Mouse (Mus musculus): ENCODE data around the gene Cdh13. TPM values are rescaled to one million over a fixed set of nuclear protein-coding genes. Genes with fewer than 3 reads are reported as not detected.

The Cdh13 gene
- 0.47 TPM for polyA plus RNA-seq (2017; shearing (Covaris generic))

GRCm38 (mm10) chr8:118283600-118284111 is at the start of gene Cdh13:
TSS of gene Cdh13 (plus strand) at chr8:118283733.

GRCm38 (mm10) chr8:119344190-119344856 is 1060.8 kb downstream of the Cdh13 start, which contains the start of gene Hsbp1:
TSS of gene Hsbp1 (plus strand) at chr8:119344488.

Measured in CD4-positive, CD25-positive, alpha-beta regulatory T cell, adult 9 weeks (primary cell).